Mouse (Mus musculus) kidney, postnatal 14 days (tissue): ENCODE results near the gene Psg16.

Source experiments
- DNase-seq: peaks from one replicate; pipeline ENCODE4 v3.0.0; 2022; ENCODE audit warnings: mixed read lengths

Gene Psg16

GRCm38 (mm10) chr7:17135307-17135706 is 61.5 kb downstream of the Psg16 start:
- DNase-seq: no peak

GRCm38 (mm10) chr7:17149931-17150330 is 76.1 kb downstream of the Psg16 start, which contains the start of gene Ceacam3:
Ceacam3 (plus strand) TSS chr7:17150282.
- DNase-seq: no peak

GRCm38 (mm10) chr7:17155634-17156033 is 81.8 kb downstream of the Psg16 start:
- DNase-seq: peak; percentile 64

DNA sequence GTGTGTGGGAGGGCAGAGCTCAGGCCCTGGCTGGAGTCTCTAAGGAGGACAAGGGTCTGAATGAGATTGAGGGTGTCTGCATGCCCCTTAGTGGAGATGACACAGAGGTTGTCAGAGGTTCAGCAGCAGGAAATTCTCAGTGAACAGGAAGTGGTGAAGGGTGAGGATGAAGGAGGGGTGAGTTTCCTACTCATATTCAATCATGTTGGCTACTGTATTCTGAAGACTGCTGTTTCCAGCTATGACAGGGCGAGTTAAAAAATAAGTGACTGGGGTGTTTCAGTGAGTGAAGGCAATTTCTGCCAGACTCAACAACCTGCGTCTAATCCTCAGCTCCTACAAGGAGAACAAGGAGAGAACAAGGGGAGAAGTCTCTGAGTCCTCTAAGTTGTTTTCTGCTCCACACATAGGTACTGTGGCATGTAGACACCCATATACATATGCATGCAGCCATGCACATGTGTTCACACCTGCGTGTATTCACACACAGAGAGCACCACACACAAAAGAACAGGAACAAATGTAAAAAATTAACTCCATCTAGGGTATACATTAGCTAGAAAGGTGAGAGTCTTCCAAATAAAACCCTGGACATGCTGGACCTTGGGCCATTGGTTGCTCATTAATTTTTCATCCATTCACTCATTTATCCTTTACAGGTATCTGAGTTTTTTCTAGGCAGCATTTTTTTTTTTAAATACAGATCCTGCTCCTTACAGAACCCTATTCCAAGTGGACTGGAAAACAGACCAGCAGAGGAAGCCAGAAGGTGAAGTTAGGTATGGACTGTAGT is 83.2 kb downstream of the Psg16 start:
- DNase-seq: peak; percentile 45

GRCm38 (mm10) chr7:17159011-17159410 is 85.2 kb downstream of the Psg16 start:
- peak; percentile 58 for DNase-seq

GRCm38 (mm10) chr7:17171827-17172226 is 98.0 kb downstream of the Psg16 start:
- no peak for DNase-seq
